Mouse (Mus musculus) bone marrow macrophage, adult 2 months (primary cell): ENCODE results near the gene 1700028J19Rik.

Source experiments
- CTCF ChIP-seq: IDR thresholded peaks from 2 replicates; pipeline ENCODE4 v1.5.1; 2012; ENCODE audit warnings: low read depth, mild to moderate bottlenecking, low read length, moderate library complexity
- POLR2A ChIP-seq: IDR thresholded peaks from 2 replicates; pipeline ENCODE4 v1.6.1; 2012; ENCODE audit warnings: mild to moderate bottlenecking, low read depth, low read length, borderline replicate concordance

DNA sequence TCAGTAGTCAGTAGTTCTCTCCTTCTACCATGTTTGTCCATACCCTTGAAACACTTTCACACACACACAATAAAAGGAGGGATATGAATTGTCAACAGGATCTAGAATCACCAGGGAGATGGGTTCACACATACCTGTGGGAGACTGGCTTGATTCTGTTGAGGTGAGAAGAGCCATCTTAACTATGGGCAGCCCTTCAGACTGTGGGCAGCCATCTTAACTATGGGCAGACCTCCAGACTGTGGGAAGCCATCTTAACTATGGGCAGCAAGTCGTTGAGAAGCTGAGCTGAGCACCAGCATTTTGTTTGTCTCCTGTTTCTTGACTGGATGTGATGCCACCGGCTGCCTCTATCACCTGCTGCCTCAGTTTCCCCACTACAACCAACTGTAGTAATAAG lies 24.8 kb upstream of the 1700028J19Rik start:
- no peak for TF ChIP-seq CTCF
- no peak for TF ChIP-seq POLR2A
